Mouse (Mus musculus) stomach, postnatal 0 days (tissue): ENCODE measurements around the gene Apol8. TPM values are rescaled to one million over a fixed set of nuclear protein-coding genes. Genes with fewer than 3 reads are reported as not detected.
A peak's percentile ranks its signal among the peaks of the same experiment; 100 is the strongest.
"Not testable (repeated sequence)": the region's sequence is repeated elsewhere in the genome, so short reads cannot be mapped to it uniquely, and the experiment has no call there.

Experiments
- ATAC-seq: fragments of 200-750 bp; cut with Nextera tagmentation; 2 replicates; pipeline ENCODE4 v1.8.0; 2017; ENCODE audit not compliant: low FRiP score, low TSS enrichment
- DNase-seq: peaks from one replicate; pipeline ENCODE4 v3.0.0-alpha.2; 2016; ENCODE audit warnings: low spot score
- H3K27ac ChIP-seq: fragments of 300-500 bp; sonication (generic); replicated peaks from 2 replicates; pipeline ENCODE4 v1.5.1; 2014; ENCODE audit warnings: mild to moderate bottlenecking, control low read depth
- H3K27me3 ChIP-seq: fragments of 300-500 bp; sonication (generic); 2 replicates; pipeline ENCODE4 v1.6.1; 2014; ENCODE audit warnings: low read length; ENCODE audit not compliant: control insufficient read depth, insufficient read depth
- H3K36me3 ChIP-seq: fragments of 300-500 bp; sonication (generic); 2 replicates; pipeline ENCODE4 v1.6.1; 2014; ENCODE audit warnings: low read length, mixed read lengths; ENCODE audit not compliant: control insufficient read depth, insufficient read depth
- H3K4me1 ChIP-seq: fragments of 300-500 bp; sonication (generic); replicated peaks from 2 replicates; pipeline ENCODE4 v1.6.1; 2014; ENCODE audit warnings: antibody characterized with exemption; ENCODE audit not compliant: control insufficient read depth, insufficient read depth
- H3K4me2 ChIP-seq: fragments of 300-500 bp; sonication (generic); replicated peaks from 2 replicates; pipeline ENCODE4 v1.6.1; 2014; ENCODE audit warnings: low read depth, mild to moderate bottlenecking, control low read depth, moderate library complexity
- H3K4me3 ChIP-seq: fragments of 300-500 bp; sonication (generic); 2 replicates; pipeline ENCODE4 v1.5.1; 2014; ENCODE audit warnings: low read depth, low read length, control low read depth
- H3K9ac ChIP-seq: fragments of 300-500 bp; sonication (generic); 2 replicates; pipeline ENCODE4 v1.6.1; 2014; ENCODE audit warnings: mild to moderate bottlenecking, low read length, control low read depth, mixed read lengths
- H3K9me3 ChIP-seq: fragments of 300-500 bp; sonication (generic); 2 replicates; pipeline ENCODE4 v1.6.1; 2016; ENCODE audit warnings: low read length; ENCODE audit not compliant: control insufficient read depth
- CTCF ChIP-seq: IDR thresholded peaks from 2 replicates; pipeline ENCODE4 v1.5.1; 2016; ENCODE audit warnings: antibody characterized with exemption, low read depth, mild to moderate bottlenecking, moderate library complexity
- EP300 ChIP-seq: optimal IDR thresholded peaks from 2 replicates; pipeline ENCODE3; 2016; ENCODE audit warnings: antibody characterized with exemption
- WGBS: fragments of 180-500 bp; shearing (Covaris S2); extraction: QIAGEN DNeasy Blood & Tissue Kit; methylation state at CpG from one replicate; pipeline ENCODE4 v1.1.7; 2014; 5-methylcytosine and 5-hydroxymethylcytosine counted together
- polyA plus RNA-seq: library from polyadenylated mRNA; unstranded; fragments of >200 nt; fragmentation: Nextera tagmentation; extraction: Ambion mirVana; gene quantifications from 2 replicates; pipeline ENCODE4 v1.2.1, GENCODE M21; 2015

Apol8 gene
- polyA plus RNA-seq, 1 experiment from 2014 or later: 0.05 TPM

GRCm38 (mm10) chr15:77750461-77750860, 6.3 kb downstream of the Apol8 start:
- Histone ChIP-seq H3K36me3 (no peaks in the 10 kb centered on the region), H3K27ac (no peak overlapping the region), H3K4me2 (no peak overlapping the region), H3K9me3 (no peaks in the 10 kb centered on the region), H3K27me3 (no peaks in the 10 kb centered on the region), H3K4me3 (no peak overlapping the region), H3K4me1 (no peaks in the 10 kb centered on the region), H3K9ac (no peak overlapping the region)
- TF ChIP-seq CTCF (peak; percentile 85), EP300 (no peak)
- 24% methylated on average over 1 of the region's 1 CpGs for WGBS
- ATAC-seq (peak; percentile 53), DNase-seq (peak; percentile 51)

GRCm38 (mm10) chr15:77749717-77750116, 7.1 kb downstream of the Apol8 start:
- H3K4me3 ChIP-seq: no peak overlapping the region
- no peaks in the 10 kb centered on the region for H3K9me3 ChIP-seq
- no peak overlapping the region for H3K4me2 ChIP-seq
- no peaks in the 10 kb centered on the region for H3K27me3 ChIP-seq
- DNase-seq (no peak), ATAC-seq (no peak)
- no peaks in the 10 kb centered on the region for H3K4me1 ChIP-seq
- no peak overlapping the region for H3K27ac ChIP-seq
- WGBS: 87% methylated on average over 10 of the region's 10 CpGs
- no peak for TF ChIP-seq EP300
- TF ChIP-seq CTCF: no peak
- H3K9ac ChIP-seq: no peak overlapping the region
- no peaks in the 10 kb centered on the region for H3K36me3 ChIP-seq

GRCm38 (mm10) chr15:77748414-77748813, 8.4 kb downstream of the Apol8 start:
- Histone ChIP-seq H3K4me1 (no peaks in the 10 kb centered on the region), H3K27ac (no peak overlapping the region), H3K27me3 (no peaks in the 10 kb centered on the region), H3K4me2 (no peak overlapping the region), H3K9me3 (no peaks in the 10 kb centered on the region), H3K36me3 (no peaks in the 10 kb centered on the region), H3K4me3 (no peak overlapping the region), H3K9ac (no peak overlapping the region)
- ATAC-seq (no peak), DNase-seq (no peak)
- TF ChIP-seq CTCF (no peak), EP300 (no peak)
- 75% methylated on average over 3 of the region's 3 CpGs for WGBS

GRCm38 (mm10) chr15:77746326-77746725, 10.5 kb downstream of the Apol8 start:
- Histone ChIP-seq H3K36me3 (no peaks in the 10 kb centered on the region), H3K9ac (no peak overlapping the region), H3K4me3 (no peak overlapping the region), H3K9me3 (no peaks in the 10 kb centered on the region), H3K4me1 (no peaks in the 10 kb centered on the region), H3K27me3 (no peaks in the 10 kb centered on the region), H3K4me2 (no peak overlapping the region), H3K27ac (no peak overlapping the region)
- DNase-seq (no peak), ATAC-seq (no peak)
- 93% methylated on average over 1 of the region's 1 CpGs for WGBS
- TF ChIP-seq CTCF: no peak
- no peak for TF ChIP-seq EP300

- Histone ChIP-seq H3K27me3 (no peaks in the 10 kb centered on the region), H3K27ac (no peak overlapping the region), H3K4me1 (no peaks in the 10 kb centered on the region), H3K9me3 (no peaks in the 10 kb centered on the region), H3K9ac (no peak overlapping the region), H3K4me2 (no peak overlapping the region), H3K36me3 (no peaks in the 10 kb centered on the region), H3K4me3 (no peak overlapping the region)
- DNase-seq (no peak), ATAC-seq (no peak)
- TF ChIP-seq EP300 (no peak), CTCF (no peak)
These were observed 11.7 kb downstream of the Apol8 start for GRCm38 (mm10) chr15:77745081-77745480.

- Histone ChIP-seq H3K27ac (no peak overlapping the region), H3K4me3 (no peak overlapping the region), H3K4me2 (no peak overlapping the region), H3K27me3 (no peaks in the 10 kb centered on the region), H3K36me3 (no peaks in the 10 kb centered on the region), H3K9ac (no peak overlapping the region), H3K9me3 (no peaks in the 10 kb centered on the region), H3K4me1 (no peaks in the 10 kb centered on the region)
- ATAC-seq (no peak), DNase-seq (no peak)
- TF ChIP-seq EP300: no peak
- no peak for TF ChIP-seq CTCF
- 25% methylated on average over 5 of the region's 5 CpGs for WGBS
These were observed 12.2 kb downstream of the Apol8 start for GRCm38 (mm10) chr15:77744632-77745031.

- ATAC-seq: peak; percentile 69; the same call in 1 of the 2 replicates
- H3K27ac ChIP-seq, H3K4me1 ChIP-seq, H3K4me3 ChIP-seq, H3K27me3 ChIP-seq, H3K9ac ChIP-seq, H3K36me3 ChIP-seq, DNase-seq, H3K4me2 ChIP-seq, H3K9me3 ChIP-seq: not testable (repeated sequence)
- WGBS: 73% methylated on average over 6 of the region's 6 CpGs
These were observed 15.2 kb downstream of the Apol8 start for GRCm38 (mm10) chr15:77741556-77741955.
